Mouse (Mus musculus) lung, adult 2 months (tissue): ENCODE data around the gene Olfr1391.

ENCODE experiments used
- CTCF ChIP-seq: fragments of 200-500 bp; IDR thresholded peaks from 2 replicates; pipeline ENCODE4 v1.5.1; 2011; ENCODE audit warnings: mild to moderate bottlenecking, low read length, control low read depth; ENCODE audit not compliant: insufficient read depth
- POLR2A ChIP-seq: fragments of 200-500 bp; IDR thresholded peaks from 2 replicates; pipeline ENCODE4 v1.6.1; 2011; ENCODE audit warnings: low read depth, mild to moderate bottlenecking, control low read depth, low read length, borderline replicate concordance; ENCODE audit errors: extremely low read depth

DNA sequence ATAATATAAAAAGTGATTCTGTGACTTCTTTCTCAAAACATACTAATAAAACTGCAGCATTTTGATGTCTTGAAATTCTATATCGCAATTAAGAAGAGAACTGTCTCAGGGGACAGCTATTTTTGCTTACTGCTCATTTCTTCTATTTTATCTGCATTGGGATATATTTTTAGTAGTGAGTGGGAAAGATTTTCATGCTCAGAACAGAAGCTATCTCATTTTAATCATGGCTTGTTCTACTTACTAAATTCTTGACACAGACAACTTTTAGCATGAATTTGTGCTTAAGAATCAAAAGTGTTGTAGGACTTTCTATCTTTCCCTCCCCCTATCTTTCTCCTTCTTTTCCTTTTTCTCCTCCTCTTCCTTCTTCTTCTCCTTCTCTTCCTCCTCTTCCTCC is 7.1 kb downstream of the Olfr1391 start:
- no peak for TF ChIP-seq POLR2A
- no peak for TF ChIP-seq CTCF
